Mouse (Mus musculus): ENCODE results near the gene Syn3. TPM values are rescaled to one million over a fixed set of nuclear protein-coding genes. Genes with fewer than 3 reads are reported as not detected.

Gene Syn3
- polyA plus RNA-seq, 1 experiment from 2014 or later, result 44.1 TPM

DNA sequence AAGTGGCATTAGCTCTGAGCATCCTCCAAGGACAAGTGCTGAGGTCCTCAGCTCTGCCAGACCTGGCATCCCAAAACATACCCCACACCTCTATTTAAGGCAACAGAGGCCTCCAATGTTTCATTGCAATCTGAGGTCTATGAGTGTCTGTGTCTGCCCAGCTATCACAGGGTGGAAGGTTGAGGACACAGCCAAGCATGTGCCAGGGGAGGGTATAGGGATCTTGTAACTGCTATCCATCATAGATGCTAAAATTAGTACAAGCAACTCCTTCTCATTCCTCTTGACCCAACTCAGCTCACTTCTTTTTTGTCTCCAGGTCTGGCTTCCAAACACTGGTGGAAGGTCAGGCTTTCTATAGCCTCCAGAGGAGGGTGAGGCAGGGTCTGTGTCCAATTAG is 127.1 kb downstream of the Syn3 start:
- H3K27ac ChIP-seq (ENCODE audit: low read depth, low read length), result no peak overlapping the region
- ATAC-seq (ENCODE audit: low read depth), result no peak
- H3K36me3 ChIP-seq (ENCODE audit: control insufficient read depth, insufficient read depth, low read length), result no peaks in the 10 kb centered on the region
- H3K4me1 ChIP-seq (ENCODE audit: control insufficient read depth, insufficient read depth, low read length), result no peaks in the 10 kb centered on the region
- no peak overlapping the region for H3K9ac ChIP-seq (replicated peaks; ENCODE audit: low read depth, low read length)
- H3K27me3 ChIP-seq (ENCODE audit: control insufficient read depth, insufficient read depth, low read length), result no peaks in the 10 kb centered on the region
- no peaks in the 10 kb centered on the region for H3K9me3 ChIP-seq (ENCODE audit: control insufficient read depth, low read length)
- no peak overlapping the region for H3K4me2 ChIP-seq (ENCODE audit: low read depth, low read length)
- H3K4me3 ChIP-seq (ENCODE audit: low read depth, low read length), result no peak overlapping the region

DNA sequence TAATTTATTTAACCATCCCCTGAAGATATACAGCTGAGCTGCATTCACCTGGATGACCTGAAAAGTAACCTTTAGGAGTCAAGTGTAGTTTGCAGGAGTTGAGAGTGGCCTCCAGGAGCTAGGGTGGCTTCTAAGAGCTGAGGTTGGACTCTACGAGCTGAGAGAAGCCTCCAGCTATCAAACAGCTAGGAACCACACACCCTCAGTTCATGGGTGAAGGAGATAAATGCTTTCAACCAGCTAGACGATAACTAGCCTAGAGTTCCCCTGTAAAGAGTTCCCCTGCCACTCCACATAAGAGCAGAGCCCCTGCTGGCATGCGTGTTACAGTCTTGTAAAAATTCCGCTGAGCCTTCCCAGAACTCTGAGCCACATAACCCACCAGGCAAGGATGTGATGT is 129.3 kb downstream of the Syn3 start:
- H3K9ac ChIP-seq (replicated peaks; ENCODE audit: low read depth, low read length), result no peak overlapping the region
- H3K4me3 ChIP-seq (ENCODE audit: low read depth, low read length), result no peak overlapping the region
- H3K4me1 ChIP-seq (ENCODE audit: control insufficient read depth, insufficient read depth, low read length), result 0 out of 2 replicates have a peak, but pooled peaks cover 5% of the 10 kb centered on the region
- ATAC-seq (ENCODE audit: low read depth), result no peak
- whole genome bisulfite sequencing, result 77% methylated on average over 4 of the region's 4 CpGs
- no peaks in the 10 kb centered on the region for H3K9me3 ChIP-seq (ENCODE audit: control insufficient read depth, low read length)
- no peak overlapping the region for H3K4me2 ChIP-seq (ENCODE audit: low read depth, low read length)
- H3K27me3 ChIP-seq (ENCODE audit: control insufficient read depth, insufficient read depth, low read length), result no peaks in the 10 kb centered on the region
- no peaks in the 10 kb centered on the region for H3K36me3 ChIP-seq (ENCODE audit: control insufficient read depth, insufficient read depth, low read length)
- no peak overlapping the region for H3K27ac ChIP-seq (ENCODE audit: low read depth, low read length)

DNA sequence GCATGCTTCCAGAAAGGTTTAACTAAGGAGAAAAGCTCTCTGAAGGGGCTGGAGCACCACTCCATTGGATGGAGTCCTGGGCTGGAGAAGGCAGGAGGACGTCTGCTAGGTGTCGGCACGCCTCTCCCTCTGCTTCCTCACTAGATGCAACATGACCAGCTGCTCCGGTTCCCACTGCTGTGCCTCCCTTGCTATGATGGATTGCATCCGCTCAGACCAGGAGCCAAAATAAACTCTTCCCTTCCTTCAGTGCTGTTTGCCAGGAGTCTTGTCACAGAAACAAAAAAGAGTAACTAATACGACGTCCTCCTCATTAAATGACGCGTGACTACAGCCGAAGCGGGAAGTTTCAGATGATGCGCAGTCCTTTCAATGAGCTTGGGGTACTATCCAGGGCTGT is 129.9 kb downstream of the Syn3 start:
- 0 out of 2 replicates have a peak, but pooled peaks cover 5% of the 10 kb centered on the region for H3K4me1 ChIP-seq (ENCODE audit: control insufficient read depth, insufficient read depth, low read length)
- H3K9ac ChIP-seq (replicated peaks; ENCODE audit: low read depth, low read length), result no peak overlapping the region
- H3K27ac ChIP-seq (ENCODE audit: low read depth, low read length), result no peak overlapping the region
- H3K4me2 ChIP-seq (ENCODE audit: low read depth, low read length), result no peak overlapping the region
- 66% methylated on average over 12 of the region's 12 CpGs for WGBS
- H3K4me3 ChIP-seq (ENCODE audit: low read depth, low read length), result no peak overlapping the region
- no peak for ATAC-seq (ENCODE audit: low read depth)
- no peaks in the 10 kb centered on the region for H3K9me3 ChIP-seq (ENCODE audit: control insufficient read depth, low read length)
- H3K27me3 ChIP-seq (ENCODE audit: control insufficient read depth, insufficient read depth, low read length), result no peaks in the 10 kb centered on the region
- H3K36me3 ChIP-seq (ENCODE audit: control insufficient read depth, insufficient read depth, low read length), result no peaks in the 10 kb centered on the region

DNA sequence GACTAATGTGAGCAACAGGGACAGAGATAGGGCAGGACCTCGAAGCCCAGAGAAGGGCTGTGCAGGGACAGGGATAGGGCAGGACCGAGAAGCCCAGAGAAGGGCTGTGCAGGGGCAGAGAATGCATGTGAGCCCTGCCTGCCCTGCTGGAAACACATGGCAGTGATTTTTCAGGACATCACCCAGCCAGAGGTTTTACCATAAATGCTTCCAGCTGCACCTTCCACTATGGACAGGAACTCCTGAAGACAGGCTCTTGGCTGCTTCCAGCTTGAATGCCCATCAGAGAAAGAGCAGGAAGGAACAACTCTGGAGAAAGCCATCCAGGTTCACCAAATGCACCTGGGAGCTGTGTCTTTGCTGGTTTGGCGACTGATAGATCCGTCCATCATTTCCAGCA is 131.3 kb downstream of the Syn3 start:
- Histone ChIP-seq H3K4me2 (ENCODE audit: low read depth, low read length) (no peak overlapping the region), H3K27me3 (ENCODE audit: control insufficient read depth, insufficient read depth, low read length) (no peaks in the 10 kb centered on the region), H3K9me3 (ENCODE audit: control insufficient read depth, low read length) (no peaks in the 10 kb centered on the region), H3K4me1 (ENCODE audit: control insufficient read depth, insufficient read depth, low read length) (0 out of 2 replicates have a peak, but pooled peaks cover 5% of the 10 kb centered on the region), H3K9ac (replicated peaks; ENCODE audit: low read depth, low read length) (no peak overlapping the region), H3K4me3 (ENCODE audit: low read depth, low read length) (no peak overlapping the region), H3K36me3 (ENCODE audit: control insufficient read depth, insufficient read depth, low read length) (no peaks in the 10 kb centered on the region), H3K27ac (ENCODE audit: low read depth, low read length) (no peak overlapping the region)
- WGBS, result 85% methylated on average over 4 of the region's 4 CpGs
- ATAC-seq (ENCODE audit: low read depth), result no peak

DNA sequence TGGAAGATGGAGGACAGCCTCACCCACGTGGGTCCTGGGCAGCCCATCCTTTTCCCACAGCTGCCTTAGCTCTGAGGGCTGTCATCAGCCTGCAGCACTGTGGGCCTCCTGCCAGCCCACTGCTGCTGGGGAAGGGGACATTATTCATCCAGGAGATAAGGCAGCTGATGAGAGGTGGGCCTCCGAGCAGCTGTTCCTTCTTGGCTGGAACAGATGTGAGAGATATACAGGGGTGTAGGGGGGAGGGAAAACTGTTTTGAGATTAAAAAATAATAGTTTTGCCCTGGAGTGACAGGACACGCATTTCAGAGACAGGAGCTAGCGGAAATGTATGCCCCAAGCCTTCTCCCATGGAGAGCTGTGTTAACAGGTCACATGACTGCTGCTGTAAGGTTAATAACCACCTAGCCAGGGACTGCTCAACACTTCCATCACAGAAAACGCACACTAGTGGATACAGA is 133.0 kb downstream of the Syn3 start:
- Histone ChIP-seq H3K4me3 (ENCODE audit: low read depth, low read length) (no peak overlapping the region), H3K4me1 (ENCODE audit: control insufficient read depth, insufficient read depth, low read length) (0 out of 2 replicates have a peak, but pooled peaks cover 5% of the 10 kb centered on the region), H3K9ac (replicated peaks; ENCODE audit: low read depth, low read length) (no peak overlapping the region), H3K9me3 (ENCODE audit: control insufficient read depth, low read length) (no peaks in the 10 kb centered on the region), H3K4me2 (ENCODE audit: low read depth, low read length) (no peak overlapping the region), H3K27ac (ENCODE audit: low read depth, low read length) (no peak overlapping the region), H3K27me3 (ENCODE audit: control insufficient read depth, insufficient read depth, low read length) (no peaks in the 10 kb centered on the region), H3K36me3 (ENCODE audit: control insufficient read depth, insufficient read depth, low read length) (no peaks in the 10 kb centered on the region)
- peak; percentile 80; the same call in 1 of the 2 replicates for ATAC-seq (ENCODE audit: low read depth)
- 52% methylated on average over 5 of the region's 5 CpGs for WGBS

DNA sequence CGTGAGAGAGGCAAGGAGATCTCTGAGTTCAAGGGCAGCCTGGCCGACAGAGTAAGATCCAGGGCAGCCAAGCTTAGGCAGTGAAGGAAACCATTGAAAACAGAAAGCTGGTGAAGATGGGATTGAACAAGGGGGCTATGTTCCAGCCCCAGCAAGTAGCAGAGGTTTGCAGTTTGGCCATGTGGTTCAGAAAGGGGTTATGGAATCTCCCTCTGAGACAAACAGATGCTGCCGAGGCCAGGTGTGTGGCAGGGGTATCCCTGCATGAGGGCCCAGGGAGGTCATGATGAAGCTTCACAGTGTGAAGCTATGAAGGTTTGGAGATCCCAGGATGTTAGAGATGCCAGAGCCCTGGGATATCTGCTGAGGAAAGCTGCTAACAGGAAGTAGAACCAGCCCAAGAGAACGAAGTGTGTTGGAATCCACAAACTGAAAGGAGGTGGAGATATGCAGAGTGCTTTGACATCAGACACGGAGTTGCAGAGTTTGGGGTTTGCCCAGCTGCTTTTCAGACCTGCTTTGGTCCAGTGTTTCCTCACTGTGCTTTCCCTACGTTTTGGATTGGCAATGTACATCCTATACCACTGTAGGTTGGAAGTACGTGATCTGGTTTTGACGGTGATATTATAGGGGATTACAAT is 134.9 kb downstream of the Syn3 start:
- WGBS, result 89% methylated on average over 8 of the region's 8 CpGs
- Histone ChIP-seq H3K4me3 (ENCODE audit: low read depth, low read length) (no peak overlapping the region), H3K36me3 (ENCODE audit: control insufficient read depth, insufficient read depth, low read length) (no peaks in the 10 kb centered on the region), H3K9ac (replicated peaks; ENCODE audit: low read depth, low read length) (no peak overlapping the region), H3K4me1 (ENCODE audit: control insufficient read depth, insufficient read depth, low read length) (0 out of 2 replicates have a peak, but pooled peaks cover 5% of the 10 kb centered on the region), H3K27me3 (ENCODE audit: control insufficient read depth, insufficient read depth, low read length) (no peaks in the 10 kb centered on the region), H3K9me3 (ENCODE audit: control insufficient read depth, low read length) (no peaks in the 10 kb centered on the region), H3K4me2 (ENCODE audit: low read depth, low read length) (no peak overlapping the region), H3K27ac (ENCODE audit: low read depth, low read length) (no peak overlapping the region)
- no peak for ATAC-seq (ENCODE audit: low read depth)

DNA sequence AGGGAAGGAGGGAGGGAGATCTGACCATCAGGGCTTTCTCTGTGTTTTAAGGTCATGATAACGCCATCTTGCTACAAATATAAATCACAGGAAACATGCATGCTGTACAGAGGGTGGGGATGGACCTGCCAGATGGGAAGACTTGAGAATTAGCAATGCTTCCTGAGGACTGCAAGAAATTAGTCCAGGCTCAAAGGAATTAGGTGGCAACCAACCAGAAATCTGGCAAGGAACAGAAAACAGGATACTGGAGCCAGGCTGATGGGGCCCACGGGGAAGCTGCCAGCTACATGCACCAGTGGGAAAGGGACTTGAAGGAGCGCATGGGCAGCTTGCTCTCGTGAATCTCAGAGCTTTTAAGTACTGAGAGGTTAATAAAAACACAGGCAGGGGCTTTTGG is 139.0 kb downstream of the Syn3 start:
- no peaks in the 10 kb centered on the region for H3K9me3 ChIP-seq (ENCODE audit: control insufficient read depth, low read length)
- H3K36me3 ChIP-seq (ENCODE audit: control insufficient read depth, insufficient read depth, low read length), result no peaks in the 10 kb centered on the region
- H3K27ac ChIP-seq (ENCODE audit: low read depth, low read length), result no peak overlapping the region
- H3K9ac ChIP-seq (replicated peaks; ENCODE audit: low read depth, low read length), result no peak overlapping the region
- no peaks in the 10 kb centered on the region for H3K4me1 ChIP-seq (ENCODE audit: control insufficient read depth, insufficient read depth, low read length)
- 54% methylated on average over 4 of the region's 4 CpGs for WGBS
- no peak for ATAC-seq (ENCODE audit: low read depth)
- H3K27me3 ChIP-seq (ENCODE audit: control insufficient read depth, insufficient read depth, low read length), result no peaks in the 10 kb centered on the region
- no peak overlapping the region for H3K4me2 ChIP-seq (ENCODE audit: low read depth, low read length)
- H3K4me3 ChIP-seq (ENCODE audit: low read depth, low read length), result no peak overlapping the region

DNA sequence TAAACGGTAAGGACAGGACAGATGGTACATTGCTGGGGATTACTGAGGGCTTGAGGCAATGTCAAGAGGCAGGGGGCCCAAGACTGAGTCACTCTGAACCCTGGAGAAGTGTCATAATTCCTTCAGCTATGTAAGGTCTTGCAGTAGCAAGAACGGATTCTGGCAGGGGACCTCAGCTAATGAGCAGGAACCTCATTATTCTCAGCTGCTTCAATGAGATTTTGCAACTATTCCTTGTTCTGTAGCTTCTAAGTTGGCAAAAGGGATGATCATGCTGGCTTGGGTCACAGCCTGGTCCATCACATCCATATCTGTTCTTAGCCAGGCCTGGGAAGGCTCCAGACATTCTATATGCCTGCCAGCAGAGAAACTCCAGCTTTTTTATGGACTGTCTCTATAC is 139.5 kb downstream of the Syn3 start:
- Histone ChIP-seq H3K4me2 (ENCODE audit: low read depth, low read length) (no peak overlapping the region), H3K9ac (replicated peaks; ENCODE audit: low read depth, low read length) (no peak overlapping the region), H3K9me3 (ENCODE audit: control insufficient read depth, low read length) (no peaks in the 10 kb centered on the region), H3K36me3 (ENCODE audit: control insufficient read depth, insufficient read depth, low read length) (no peaks in the 10 kb centered on the region), H3K4me1 (ENCODE audit: control insufficient read depth, insufficient read depth, low read length) (no peaks in the 10 kb centered on the region), H3K27me3 (ENCODE audit: control insufficient read depth, insufficient read depth, low read length) (no peaks in the 10 kb centered on the region), H3K4me3 (ENCODE audit: low read depth, low read length) (no peak overlapping the region), H3K27ac (ENCODE audit: low read depth, low read length) (no peak overlapping the region)
- WGBS, result 79% methylated on average over 2 of the region's 2 CpGs
- peak; percentile 31; the same call in 1 of the 2 replicates for ATAC-seq (ENCODE audit: low read depth)

DNA sequence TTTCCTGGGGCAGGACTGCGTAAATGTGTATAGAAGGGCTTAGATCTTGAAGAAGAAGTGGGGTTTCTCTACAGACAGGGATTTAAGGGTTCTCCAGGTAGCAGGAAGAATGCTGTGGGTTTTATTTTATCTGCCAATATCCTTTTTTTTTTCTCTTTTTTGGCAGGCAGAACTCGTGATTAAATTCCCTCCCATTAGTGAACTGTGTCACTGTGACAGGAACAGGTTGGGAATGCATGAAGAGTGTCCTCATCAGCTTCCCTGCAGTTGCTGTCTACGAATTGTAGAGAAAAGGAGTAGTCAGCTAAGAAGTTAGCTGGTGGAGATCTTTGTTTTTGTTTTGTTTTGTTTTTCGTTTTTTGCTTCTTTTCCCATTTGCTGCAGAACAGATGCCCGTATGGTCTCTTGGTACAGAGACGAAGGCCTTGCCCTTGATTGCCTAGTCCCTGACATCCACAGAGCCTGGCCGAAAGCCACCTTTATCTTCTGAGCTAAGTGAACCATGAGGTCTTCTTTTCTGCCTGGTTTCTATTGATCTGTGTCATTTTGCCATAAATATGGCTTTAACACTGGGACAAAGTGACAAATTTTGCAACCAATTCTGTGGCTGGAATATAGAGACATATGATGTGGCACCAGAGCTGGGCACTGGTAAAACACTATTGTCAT is 140.3 kb downstream of the Syn3 start:
- 87% methylated on average over 7 of the region's 7 CpGs for WGBS
- Histone ChIP-seq H3K4me1 (ENCODE audit: control insufficient read depth, insufficient read depth, low read length) (no peaks in the 10 kb centered on the region), H3K9me3 (ENCODE audit: control insufficient read depth, low read length) (no peaks in the 10 kb centered on the region), H3K27ac (ENCODE audit: low read depth, low read length) (no peak overlapping the region), H3K4me2 (ENCODE audit: low read depth, low read length) (no peak overlapping the region), H3K36me3 (ENCODE audit: control insufficient read depth, insufficient read depth, low read length) (no peaks in the 10 kb centered on the region), H3K27me3 (ENCODE audit: control insufficient read depth, insufficient read depth, low read length) (no peaks in the 10 kb centered on the region), H3K4me3 (ENCODE audit: low read depth, low read length) (no peak overlapping the region), H3K9ac (replicated peaks; ENCODE audit: low read depth, low read length) (no peak overlapping the region)
- no peak for ATAC-seq (ENCODE audit: low read depth)
